Mouse (Mus musculus): Measurements from ENCODE around the gene Ccr4. TPM values are rescaled to one million over a fixed set of nuclear protein-coding genes. Genes with fewer than 3 reads are reported as not detected.

Ccr4 gene
- polyA plus RNA-seq, 1 experiment from 2014 or later, result not detected

GRCm38 (mm10) chr9:114480940-114481339 is 23.8 kb downstream of the Ccr4 start:
- H3K36me3 ChIP-seq (ENCODE audit: control insufficient read depth, insufficient read depth, low read length), result no peaks in the 10 kb centered on the region
- 87% methylated on average over 3 of the region's 3 CpGs for WGBS
- no peaks in the 10 kb centered on the region for H3K4me1 ChIP-seq (replicated peaks; ENCODE audit: control insufficient read depth, insufficient read depth, low read length)
- H3K27ac ChIP-seq (ENCODE audit: low read depth, low read length), result no peak overlapping the region
- H3K9ac ChIP-seq (ENCODE audit: low read depth, low read length), result no peak overlapping the region
- H3K9me3 ChIP-seq (ENCODE audit: control insufficient read depth, low read length), result no peaks in the 10 kb centered on the region
- ATAC-seq (ENCODE audit: low FRiP score) (no peak), DNase-seq (ENCODE audit: low spot score) (no peak)
- no peak overlapping the region for H3K4me3 ChIP-seq (ENCODE audit: low read depth, low read length)
- no peak overlapping the region for H3K4me2 ChIP-seq (replicated peaks; ENCODE audit: low read depth, low read length)
- H3K27me3 ChIP-seq (ENCODE audit: control insufficient read depth, insufficient read depth, low read length), result no peaks in the 10 kb centered on the region

DNA sequence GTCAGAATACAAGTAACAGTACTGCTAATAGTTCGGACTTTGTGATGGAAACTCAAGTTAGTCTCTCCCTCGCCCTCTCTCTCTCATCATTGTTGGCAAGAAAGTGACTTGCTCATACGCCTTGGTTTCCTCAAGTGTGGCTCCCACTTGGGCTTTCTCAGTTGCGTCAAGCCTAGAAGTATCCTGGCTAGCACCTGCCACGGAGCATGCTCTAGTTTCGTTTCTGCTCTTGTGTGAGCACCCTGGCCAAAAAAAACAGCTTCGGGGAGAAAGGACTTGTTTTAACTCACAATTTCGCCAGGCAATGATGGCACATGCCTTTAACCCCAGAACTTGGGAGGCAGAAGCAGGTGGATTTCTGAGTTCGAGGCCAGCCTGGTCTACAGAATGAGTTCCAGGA is 27.7 kb downstream of the Ccr4 start:
- Histone ChIP-seq H3K9me3 (ENCODE audit: control insufficient read depth, low read length) (no peaks in the 10 kb centered on the region), H3K4me3 (ENCODE audit: low read depth, low read length) (no peak overlapping the region), H3K9ac (ENCODE audit: low read depth, low read length) (no peak overlapping the region), H3K27ac (ENCODE audit: low read depth, low read length) (no peak overlapping the region), H3K4me1 (replicated peaks; ENCODE audit: control insufficient read depth, insufficient read depth, low read length) (no peaks in the 10 kb centered on the region), H3K4me2 (replicated peaks; ENCODE audit: low read depth, low read length) (no peak overlapping the region), H3K36me3 (ENCODE audit: control insufficient read depth, insufficient read depth, low read length) (no peaks in the 10 kb centered on the region), H3K27me3 (ENCODE audit: control insufficient read depth, insufficient read depth, low read length) (no peaks in the 10 kb centered on the region)
- no peak for ATAC-seq (ENCODE audit: low FRiP score)
- no peak for DNase-seq (ENCODE audit: low spot score)
- 90% methylated on average over 9 of the region's 9 CpGs for WGBS

DNA sequence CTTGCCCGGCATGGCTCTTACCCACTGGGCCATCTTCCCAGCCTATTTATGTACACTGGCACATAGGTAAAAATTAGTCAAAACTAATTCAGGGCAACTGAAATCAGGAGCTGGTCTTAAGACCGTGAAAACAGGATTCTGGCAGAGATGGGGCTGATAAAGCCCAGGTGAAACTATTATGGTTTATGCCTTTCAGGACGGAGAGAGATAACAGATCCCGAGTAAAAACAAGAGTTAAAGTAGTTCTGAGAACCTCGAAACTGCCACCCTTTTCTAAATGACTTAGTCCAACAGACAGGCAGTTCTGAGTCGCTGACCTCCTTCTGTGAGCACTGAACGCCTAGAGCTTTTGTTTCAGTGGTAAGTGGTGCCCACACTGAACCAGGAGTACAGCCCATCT is 32.8 kb downstream of the Ccr4 start:
- no peaks in the 10 kb centered on the region for H3K4me1 ChIP-seq (replicated peaks; ENCODE audit: control insufficient read depth, insufficient read depth, low read length)
- H3K9me3 ChIP-seq (ENCODE audit: control insufficient read depth, low read length), result no peaks in the 10 kb centered on the region
- ATAC-seq (ENCODE audit: low FRiP score), result no peak
- no peak overlapping the region for H3K9ac ChIP-seq (ENCODE audit: low read depth, low read length)
- H3K27ac ChIP-seq (ENCODE audit: low read depth, low read length), result no peak overlapping the region
- H3K4me3 ChIP-seq (ENCODE audit: low read depth, low read length), result no peak overlapping the region
- no peaks in the 10 kb centered on the region for H3K36me3 ChIP-seq (ENCODE audit: control insufficient read depth, insufficient read depth, low read length)
- H3K4me2 ChIP-seq (replicated peaks; ENCODE audit: low read depth, low read length), result no peak overlapping the region
- DNase-seq (ENCODE audit: low spot score), result no peak
- WGBS, result 87% methylated on average over 7 of the region's 7 CpGs
- H3K27me3 ChIP-seq (ENCODE audit: control insufficient read depth, insufficient read depth, low read length), result no peaks in the 10 kb centered on the region

DNA sequence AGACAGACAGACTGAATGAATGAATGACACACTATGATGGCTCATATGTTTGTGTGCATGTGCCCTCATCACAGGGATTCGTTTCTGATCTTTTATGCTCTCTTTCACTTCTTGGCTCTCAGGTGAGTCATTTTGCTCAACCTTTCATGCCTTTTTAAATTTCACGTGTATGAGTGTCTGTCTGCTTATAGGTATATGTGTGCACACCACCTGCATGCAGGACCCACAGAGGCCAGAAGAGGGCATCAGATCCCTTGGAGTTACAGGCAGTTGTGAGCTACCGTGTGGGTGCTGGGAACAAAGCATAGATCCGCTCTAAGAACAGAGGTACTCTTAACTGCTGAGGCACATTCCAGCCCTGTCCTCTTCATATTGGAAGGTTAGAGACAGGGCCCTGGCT is 36.0 kb downstream of the Ccr4 start:
- no peak overlapping the region for H3K27ac ChIP-seq (ENCODE audit: low read depth, low read length)
- no peak overlapping the region for H3K4me2 ChIP-seq (replicated peaks; ENCODE audit: low read depth, low read length)
- no peaks in the 10 kb centered on the region for H3K9me3 ChIP-seq (ENCODE audit: control insufficient read depth, low read length)
- H3K4me3 ChIP-seq (ENCODE audit: low read depth, low read length), result no peak overlapping the region
- WGBS, result 95% methylated on average over 4 of the region's 4 CpGs
- no peaks in the 10 kb centered on the region for H3K36me3 ChIP-seq (ENCODE audit: control insufficient read depth, insufficient read depth, low read length)
- no peak overlapping the region for H3K9ac ChIP-seq (ENCODE audit: low read depth, low read length)
- ATAC-seq (ENCODE audit: low FRiP score), result no peak
- H3K4me1 ChIP-seq (replicated peaks; ENCODE audit: control insufficient read depth, insufficient read depth, low read length), result no peaks in the 10 kb centered on the region
- no peaks in the 10 kb centered on the region for H3K27me3 ChIP-seq (ENCODE audit: control insufficient read depth, insufficient read depth, low read length)
- DNase-seq (ENCODE audit: low spot score), result no peak

- Histone ChIP-seq H3K9me3 (ENCODE audit: control insufficient read depth, low read length) (no peaks in the 10 kb centered on the region), H3K4me3 (ENCODE audit: low read depth, low read length) (no peak overlapping the region), H3K4me1 (replicated peaks; ENCODE audit: control insufficient read depth, insufficient read depth, low read length) (no peaks in the 10 kb centered on the region), H3K27me3 (ENCODE audit: control insufficient read depth, insufficient read depth, low read length) (no peaks in the 10 kb centered on the region), H3K4me2 (replicated peaks; ENCODE audit: low read depth, low read length) (no peak overlapping the region), H3K27ac (ENCODE audit: low read depth, low read length) (no peak overlapping the region), H3K36me3 (ENCODE audit: control insufficient read depth, insufficient read depth, low read length) (no peaks in the 10 kb centered on the region), H3K9ac (ENCODE audit: low read depth, low read length) (no peak overlapping the region)
- WGBS, result 81% methylated on average over 5 of the region's 5 CpGs
- DNase-seq (ENCODE audit: low spot score) (no peak), ATAC-seq (ENCODE audit: low FRiP score) (no peak)
Observed at GRCm38 (mm10) chr9:114468217-114468616, 36.5 kb downstream of the Ccr4 start.

GRCm38 (mm10) chr9:114466871-114467270 is 37.8 kb downstream of the Ccr4 start:
- Histone ChIP-seq H3K27me3 (ENCODE audit: control insufficient read depth, insufficient read depth, low read length) (no peaks in the 10 kb centered on the region), H3K4me2 (replicated peaks; ENCODE audit: low read depth, low read length) (no peak overlapping the region), H3K36me3 (ENCODE audit: control insufficient read depth, insufficient read depth, low read length) (no peaks in the 10 kb centered on the region), H3K4me1 (replicated peaks; ENCODE audit: control insufficient read depth, insufficient read depth, low read length) (no peaks in the 10 kb centered on the region), H3K27ac (ENCODE audit: low read depth, low read length) (no peak overlapping the region), H3K9me3 (ENCODE audit: control insufficient read depth, low read length) (no peaks in the 10 kb centered on the region), H3K9ac (ENCODE audit: low read depth, low read length) (no peak overlapping the region), H3K4me3 (ENCODE audit: low read depth, low read length) (no peak overlapping the region)
- WGBS, result 73% methylated on average over 7 of the region's 7 CpGs
- ATAC-seq (ENCODE audit: low FRiP score) (no peak), DNase-seq (ENCODE audit: low spot score) (no peak)

- no peaks in the 10 kb centered on the region for H3K27me3 ChIP-seq (ENCODE audit: control insufficient read depth, insufficient read depth, low read length)
- no peak overlapping the region for H3K4me3 ChIP-seq (ENCODE audit: low read depth, low read length)
- no peaks in the 10 kb centered on the region for H3K9me3 ChIP-seq (ENCODE audit: control insufficient read depth, low read length)
- ATAC-seq (ENCODE audit: low FRiP score), result no peak
- WGBS, result 78% methylated on average over 6 of the region's 6 CpGs
- H3K4me1 ChIP-seq (replicated peaks; ENCODE audit: control insufficient read depth, insufficient read depth, low read length), result no peaks in the 10 kb centered on the region
- DNase-seq (ENCODE audit: low spot score), result no peak
- no peaks in the 10 kb centered on the region for H3K36me3 ChIP-seq (ENCODE audit: control insufficient read depth, insufficient read depth, low read length)
- no peak overlapping the region for H3K4me2 ChIP-seq (replicated peaks; ENCODE audit: low read depth, low read length)
- no peak overlapping the region for H3K27ac ChIP-seq (ENCODE audit: low read depth, low read length)
- no peak overlapping the region for H3K9ac ChIP-seq (ENCODE audit: low read depth, low read length)
Observed at GRCm38 (mm10) chr9:114465442-114465841, 39.3 kb downstream of the Ccr4 start.

DNA sequence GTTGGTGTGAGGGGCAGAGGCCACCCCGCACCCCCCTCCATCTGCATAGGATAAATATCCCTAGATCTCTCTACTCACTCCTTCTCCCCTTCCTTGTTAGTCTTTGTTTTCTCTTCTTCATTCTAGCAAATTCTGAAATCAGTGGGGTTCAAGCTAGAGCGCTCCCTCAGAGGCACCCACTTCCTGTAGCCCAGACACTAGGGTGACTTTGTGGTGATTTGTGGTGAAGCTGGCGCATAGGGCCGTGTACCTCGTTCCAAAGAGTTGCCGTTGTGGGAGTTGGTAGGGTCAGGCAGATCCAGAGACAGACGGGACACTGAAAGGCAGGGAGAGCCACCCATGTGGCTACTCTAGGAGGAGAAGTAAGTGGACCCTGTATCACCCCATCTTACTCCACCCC is 42.1 kb downstream of the Ccr4 start:
- H3K9ac ChIP-seq (ENCODE audit: low read depth, low read length), result no peak overlapping the region
- ATAC-seq (ENCODE audit: low FRiP score), result no peak
- H3K27ac ChIP-seq (ENCODE audit: low read depth, low read length), result no peak overlapping the region
- no peaks in the 10 kb centered on the region for H3K36me3 ChIP-seq (ENCODE audit: control insufficient read depth, insufficient read depth, low read length)
- H3K4me2 ChIP-seq (replicated peaks; ENCODE audit: low read depth, low read length), result no peak overlapping the region
- H3K4me3 ChIP-seq (ENCODE audit: low read depth, low read length), result no peak overlapping the region
- WGBS, result 94% methylated on average over 7 of the region's 7 CpGs
- no peaks in the 10 kb centered on the region for H3K27me3 ChIP-seq (ENCODE audit: control insufficient read depth, insufficient read depth, low read length)
- no peak for DNase-seq (ENCODE audit: low spot score)
- no peaks in the 10 kb centered on the region for H3K9me3 ChIP-seq (ENCODE audit: control insufficient read depth, low read length)
- no peaks in the 10 kb centered on the region for H3K4me1 ChIP-seq (replicated peaks; ENCODE audit: control insufficient read depth, insufficient read depth, low read length)

DNA sequence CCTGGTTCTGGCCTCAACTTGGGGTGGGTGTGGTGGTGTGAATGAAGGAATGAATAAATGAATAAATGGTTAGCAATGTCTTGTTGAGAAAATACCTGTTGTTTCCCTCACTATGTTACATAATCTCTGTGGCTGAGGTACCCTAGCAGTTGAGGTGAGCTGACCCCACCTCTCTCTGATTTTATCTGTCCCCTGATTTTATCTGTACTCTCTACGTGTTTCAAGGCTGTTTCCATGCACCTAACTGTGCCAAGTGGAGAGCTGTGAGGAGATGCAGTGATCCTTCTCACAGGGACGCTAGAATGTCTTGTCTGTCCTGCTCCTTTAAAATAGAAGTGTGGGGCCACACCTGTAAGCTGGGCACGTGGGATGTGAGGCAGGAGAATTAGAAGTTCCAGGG is 46.3 kb downstream of the Ccr4 start:
- ATAC-seq (ENCODE audit: low FRiP score) (no peak), DNase-seq (ENCODE audit: low spot score) (no peak)
- no peaks in the 10 kb centered on the region for H3K36me3 ChIP-seq (ENCODE audit: control insufficient read depth, insufficient read depth, low read length)
- no peak overlapping the region for H3K4me3 ChIP-seq (ENCODE audit: low read depth, low read length)
- WGBS, result 87% methylated on average over 3 of the region's 3 CpGs
- no peaks in the 10 kb centered on the region for H3K4me1 ChIP-seq (replicated peaks; ENCODE audit: control insufficient read depth, insufficient read depth, low read length)
- no peaks in the 10 kb centered on the region for H3K9me3 ChIP-seq (ENCODE audit: control insufficient read depth, low read length)
- no peak overlapping the region for H3K9ac ChIP-seq (ENCODE audit: low read depth, low read length)
- H3K27me3 ChIP-seq (ENCODE audit: control insufficient read depth, insufficient read depth, low read length), result no peaks in the 10 kb centered on the region
- no peak overlapping the region for H3K4me2 ChIP-seq (replicated peaks; ENCODE audit: low read depth, low read length)
- no peak overlapping the region for H3K27ac ChIP-seq (ENCODE audit: low read depth, low read length)

All from hindbrain, embryonic 11.5 days (tissue).